Mouse (Mus musculus): ENCODE results near the gene Slc7a5.

Gene Slc7a5

GRCm38 (mm10) chr8:121850821-121851470 is 56.5 kb downstream of the Slc7a5 start:
- peak; percentile 88 to 91 for DNase-seq (ENCODE audit: low spot score in 2 of 2)

- DNase-seq (ENCODE audit: low spot score in 2 of 2): no peak
These were observed 57.1 kb downstream of the Slc7a5 start for GRCm38 (mm10) chr8:121850436-121850820.

- peak; percentile 65 to 69 for DNase-seq (ENCODE audit: low spot score in 2 of 2)
These were observed 57.5 kb downstream of the Slc7a5 start for GRCm38 (mm10) chr8:121850018-121850417.

- no peak for DNase-seq (ENCODE audit: low spot score in 2 of 2)
These were observed 58.2 kb downstream of the Slc7a5 start for GRCm38 (mm10) chr8:121849303-121849702.

- DNase-seq (ENCODE audit: low spot score in 2 of 2): peak; percentile 19 to 48
These were observed 59.0 kb downstream of the Slc7a5 start for GRCm38 (mm10) chr8:121848495-121848894.

- DNase-seq (ENCODE audit: low spot score in 2 of 2): no peak
These were observed 59.5 kb downstream of the Slc7a5 start for GRCm38 (mm10) chr8:121847987-121848386.

- DNase-seq (ENCODE audit: low spot score in 2 of 2): no peak
These were observed 60.2 kb downstream of the Slc7a5 start for GRCm38 (mm10) chr8:121847261-121847822.

- no peak for DNase-seq (ENCODE audit: low spot score in 2 of 2)
These were observed 60.7 kb downstream of the Slc7a5 start for GRCm38 (mm10) chr8:121846815-121847214.

GRCm38 (mm10) chr8:121844765-121845164 is 62.7 kb downstream of the Slc7a5 start:
- no peak for DNase-seq (ENCODE audit: low spot score in 2 of 2)

- DNase-seq (ENCODE audit: low spot score in 2 of 2): no peak
These were observed 64.2 kb downstream of the Slc7a5 start for GRCm38 (mm10) chr8:121843184-121843733.

- DNase-seq (ENCODE audit: low spot score in 2 of 2): no peak
These were observed 65.2 kb downstream of the Slc7a5 start for GRCm38 (mm10) chr8:121842064-121842955.

GRCm38 (mm10) chr8:121841242-121841641 is 66.3 kb downstream of the Slc7a5 start:
- DNase-seq (ENCODE audit: low spot score in 2 of 2): no peak

- peak; percentile 49 to 65 for DNase-seq (ENCODE audit: low spot score in 2 of 2)
These were observed 75.0 kb downstream of the Slc7a5 start for GRCm38 (mm10) chr8:121832503-121832902.

- no peak for DNase-seq (ENCODE audit: low spot score in 2 of 2)
These were observed 75.4 kb downstream of the Slc7a5 start for GRCm38 (mm10) chr8:121832061-121832460.
